In genomic region chr7:95936599-95936998, GRCm38 (mm10) we compare ENCODE assay signal across 38 mouse cellular contexts.
A peak's percentile ranks its signal among the peaks of the same experiment; 100 is the strongest.
DNase-seq lines count a peak whose midpoint lies in the region; ATAC-seq lines count a peak whose summit lies in the region.
"Had no signal": no experiment of that assay in that cellular context is flagged by ENCODE, and none has a peak within 500 bp of the region (broad histone marks: within the 10 kb centered on the region; RNA-seq: fewer than 3 reads in every experiment).

No protein-coding gene starts in this region.

- H3K36me3 ChIP-seq in embryonic facial prominence, embryonic 14.5 days (ENCODE audit: control insufficient read depth, insufficient read depth, low read length) = no peaks in the 10 kb centered on the region
- H3K36me3 ChIP-seq: embryonic facial prominence, embryonic 13.5 days; forebrain, embryonic 12.5 days; heart, embryonic 13.5 days; limb, embryonic 10.5 days; limb, embryonic 15.5 days; liver, embryonic 13.5 days; midbrain, embryonic 12.5 days; neural tube, embryonic 12.5 days had no signal

- DNase-seq in adrenal gland, postnatal 36 days = peak; percentile 26 to 36
- DNase-seq in adrenal gland, postnatal 4 days (ENCODE audit: low spot score in 2 of 2) = no peak
- DNase-seq in layer of hippocampus, adult 9-11 months = peak; percentile 45
- DNase-seq in layer of hippocampus, adult 18-20 months (ENCODE audit: low spot score in 2 of 2) = no peak
- DNase-seq in 3T3-L1 (ENCODE audit: low read depth, low spot score) = peak; percentile 10
- peak; percentile 43 for DNase-seq in embryonic facial prominence, embryonic 14.5 days (ENCODE audit: low spot score)
- DNase-seq in thymus, postnatal 25 days = no peak
- DNase-seq in cerebellum, adult 9-11 months = no peak
- DNase-seq: adrenal gland, postnatal 10 days; cerebellum, adult 8-10 months; cerebellum, postnatal 36 days; forebrain, postnatal 0 days; gastrocnemius, postnatal 36 days; heart, adult 2 months; heart, postnatal 10 days; kidney, adult 9 months; kidney, postnatal 10 days; liver, embryonic 13.5 days; lung, adult 18-20 months; lung, postnatal 4 days; spleen, adult 18-20 months; thymus, adult 18-20 months; thymus, postnatal 36 days had no signal

- no peaks in the 10 kb centered on the region for H3K4me1 ChIP-seq in embryonic facial prominence, embryonic 14.5 days (ENCODE audit: control insufficient read depth, insufficient read depth, low read length)
- H3K4me1 ChIP-seq: embryonic facial prominence, embryonic 13.5 days; forebrain, embryonic 12.5 days; heart, embryonic 13.5 days; limb, embryonic 10.5 days; limb, embryonic 15.5 days; liver, embryonic 13.5 days; megakaryocyte, embryonic 14.5 days; midbrain, embryonic 12.5 days; neural tube, embryonic 12.5 days had no signal

- H3K9me3 ChIP-seq in embryonic facial prominence, embryonic 14.5 days (ENCODE audit: control insufficient read depth, low read length) = no peaks in the 10 kb centered on the region
- H3K9me3 ChIP-seq: embryonic facial prominence, embryonic 13.5 days; forebrain, embryonic 12.5 days; heart, embryonic 13.5 days; limb, embryonic 10.5 days; limb, embryonic 15.5 days; liver, embryonic 13.5 days; midbrain, embryonic 12.5 days; neural tube, embryonic 12.5 days had no signal

- no peak overlapping the region for H3K4me3 ChIP-seq in embryonic facial prominence, embryonic 14.5 days (ENCODE audit: low read depth, low read length)
- H3K4me3 ChIP-seq: embryonic facial prominence, embryonic 13.5 days; erythroblast, embryonic 14.5 days; forebrain, embryonic 12.5 days; heart, adult 2 months; heart, embryonic 13.5 days; limb, embryonic 10.5 days; limb, embryonic 15.5 days; liver, embryonic 13.5 days; megakaryocyte, embryonic 14.5 days; midbrain, embryonic 12.5 days; myocyte; neural tube, embryonic 12.5 days had no signal

- H3K4me2 ChIP-seq in embryonic facial prominence, embryonic 14.5 days (ENCODE audit: low read depth, low read length) = no peak overlapping the region
- H3K4me2 ChIP-seq: embryonic facial prominence, embryonic 13.5 days; forebrain, embryonic 12.5 days; heart, embryonic 13.5 days; hindbrain, embryonic 14.5 days; limb, embryonic 15.5 days; liver, embryonic 13.5 days; midbrain, embryonic 12.5 days; neural tube, embryonic 12.5 days had no signal

- H3K9ac ChIP-seq in embryonic facial prominence, embryonic 14.5 days (ENCODE audit: low read depth, low read length) = no peak overlapping the region
- H3K9ac ChIP-seq: embryonic facial prominence, embryonic 13.5 days; forebrain, embryonic 12.5 days; forebrain, postnatal 0 days; heart, embryonic 13.5 days; hindbrain, embryonic 14.5 days; limb, embryonic 15.5 days; liver, embryonic 13.5 days; midbrain, embryonic 12.5 days; neural tube, embryonic 12.5 days had no signal

- no peak overlapping the region for H3K27ac ChIP-seq in embryonic facial prominence, embryonic 14.5 days (replicated peaks; ENCODE audit: low read depth, low read length)
- H3K27ac ChIP-seq: embryonic facial prominence, embryonic 13.5 days; forebrain, embryonic 12.5 days; heart, adult 2 months; heart, embryonic 13.5 days; hindbrain, embryonic 14.5 days; limb, embryonic 10.5 days; limb, embryonic 15.5 days; liver, embryonic 13.5 days; midbrain, embryonic 12.5 days; neural tube, embryonic 12.5 days had no signal

- WGBS in embryonic facial prominence, embryonic 14.5 days = 64% methylated on average over 5 of the region's 5 CpGs

- ATAC-seq in embryonic facial prominence, embryonic 14.5 days (ENCODE audit: low read depth) = no peak
- ATAC-seq: activated CD4-positive, CD25-positive, alpha-beta regulatory T cell, adult 4 months; CD4-positive, CD25-positive, alpha-beta regulatory T cell, adult 4 months; forebrain, postnatal 0 days; intestine, postnatal 0 days; lung, postnatal 0 days had no signal

- H3K27me3 ChIP-seq in embryonic facial prominence, embryonic 14.5 days (replicated peaks; ENCODE audit: control insufficient read depth, insufficient read depth, low read length) = no peaks in the 10 kb centered on the region
- H3K27me3 ChIP-seq: embryonic facial prominence, embryonic 13.5 days; forebrain, embryonic 12.5 days; heart, embryonic 13.5 days; limb, embryonic 15.5 days; liver, embryonic 13.5 days; megakaryocyte, embryonic 14.5 days; midbrain, embryonic 12.5 days; neural tube, embryonic 12.5 days had no signal

Comparison
In these comparisons a context has a peak if more than half of its experiments do, and no peak if none do; other contexts are left out.
1. DNase-seq: peak in adrenal gland, postnatal 36 days (2 of 2), layer of hippocampus, adult 9-11 months (single experiment), 3T3-L1 (single experiment) and embryonic facial prominence, embryonic 14.5 days (single experiment); none in adrenal gland, postnatal 4 days (0 of 2), layer of hippocampus, adult 18-20 months (0 of 2), thymus, postnatal 25 days (single experiment) and cerebellum, adult 9-11 months (single experiment).